Mouse (Mus musculus) pancreas, adult 10 weeks (tissue): ENCODE measurements around the gene Tuba8. TPM values are rescaled to one million over a fixed set of nuclear protein-coding genes. Genes with fewer than 3 reads are reported as not detected.

Experiments used
- polyA plus RNA-seq: library from polyadenylated mRNA; stranded (reverse); fragments of 350-450 nt; fragmentation: Illumina TruSeq; extraction: RNeasy Lipid Tissue Mini Kit (QIAGEN cat#74804); gene quantifications from one replicate; pipeline ENCODE4 v1.2.3, GENCODE M21; 2015; ENCODE audit warnings: low read depth, low replicate concordance; ENCODE audit not compliant: insufficient read depth

The Tuba8 gene
- polyA plus RNA-seq: 0.35 TPM

DNA sequence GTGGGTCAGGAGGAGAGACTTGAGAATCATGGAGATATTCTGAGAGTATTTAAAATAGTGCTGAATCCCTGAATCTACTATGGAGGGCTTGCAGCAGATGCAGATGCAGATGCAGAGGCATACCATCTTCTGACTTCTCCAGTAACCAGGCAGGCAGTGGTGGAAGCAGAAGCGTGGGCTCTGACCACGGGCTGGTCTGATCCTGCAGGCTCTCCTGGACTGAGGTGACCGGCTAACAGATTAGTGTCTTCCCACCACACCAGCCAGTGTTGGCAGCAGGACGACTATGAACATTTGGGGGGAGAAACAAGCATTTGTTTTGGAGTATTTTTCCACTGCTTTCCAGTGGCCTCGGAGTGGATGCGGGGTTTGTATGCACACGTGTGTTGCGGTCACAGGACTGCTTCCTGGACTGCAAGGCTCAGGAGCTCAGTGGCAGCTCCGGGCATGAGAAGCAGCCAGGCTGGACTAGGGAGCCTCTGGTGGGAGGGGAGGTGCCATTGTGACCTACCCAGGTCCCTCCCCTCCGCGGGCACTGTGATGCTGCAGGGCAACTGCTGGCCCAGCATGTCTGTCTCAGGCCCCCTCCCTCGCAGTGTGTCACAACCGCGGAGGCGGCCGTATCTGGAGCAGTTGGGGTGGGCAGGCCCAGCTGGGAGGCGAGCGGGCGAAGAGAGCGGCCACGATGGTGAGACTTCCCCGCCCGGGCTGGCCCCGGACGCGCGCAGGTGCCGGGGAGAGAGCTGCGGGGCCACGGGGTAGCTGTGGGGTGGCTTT, at the start of gene Tuba8:
Gene Tuba8 (plus strand): TSS at position 548 of the 777 bp plus-strand sequence.

DNA sequence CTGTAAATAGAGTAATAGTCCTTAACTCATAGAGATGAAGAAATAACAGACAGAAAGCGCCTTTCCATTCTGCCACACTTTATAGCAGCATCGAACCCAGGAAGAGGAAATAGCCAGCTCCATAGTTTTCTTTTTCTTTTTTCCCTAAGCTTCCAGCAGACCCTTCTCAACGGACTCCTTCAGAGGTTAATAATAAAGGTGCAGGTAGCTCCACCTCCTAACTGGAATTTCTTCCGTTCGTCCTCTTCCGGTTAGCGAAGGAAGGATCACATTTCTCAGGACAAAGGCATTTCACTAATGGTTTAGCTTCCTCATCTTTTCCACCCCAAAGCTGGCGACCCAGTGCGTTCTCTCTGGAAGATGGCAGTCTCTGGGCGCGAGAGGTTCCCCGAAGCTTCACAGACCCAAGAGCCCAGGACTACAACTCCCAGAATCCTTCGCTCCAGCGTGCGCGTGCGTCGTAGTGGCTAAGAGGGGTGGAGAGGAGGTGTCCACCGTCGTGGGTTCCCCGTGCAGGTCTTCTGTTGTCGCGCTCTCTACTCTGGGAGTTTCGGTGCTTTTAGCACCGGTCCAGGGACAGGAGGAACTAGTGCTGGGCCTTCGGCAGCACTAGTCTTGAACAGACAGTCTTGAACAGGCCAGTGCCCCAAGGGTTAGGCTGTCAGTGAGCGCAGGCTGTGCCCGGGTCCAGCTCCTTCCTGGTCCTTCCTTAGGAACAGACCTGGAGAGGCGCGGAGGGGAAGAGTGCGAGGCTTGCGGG, 26.9 kb upstream of the Tuba8 start, which contains the start of gene Pex26:
Gene Pex26 (plus strand): TSS at position 254 of the 760 bp plus-strand sequence.

DNA sequence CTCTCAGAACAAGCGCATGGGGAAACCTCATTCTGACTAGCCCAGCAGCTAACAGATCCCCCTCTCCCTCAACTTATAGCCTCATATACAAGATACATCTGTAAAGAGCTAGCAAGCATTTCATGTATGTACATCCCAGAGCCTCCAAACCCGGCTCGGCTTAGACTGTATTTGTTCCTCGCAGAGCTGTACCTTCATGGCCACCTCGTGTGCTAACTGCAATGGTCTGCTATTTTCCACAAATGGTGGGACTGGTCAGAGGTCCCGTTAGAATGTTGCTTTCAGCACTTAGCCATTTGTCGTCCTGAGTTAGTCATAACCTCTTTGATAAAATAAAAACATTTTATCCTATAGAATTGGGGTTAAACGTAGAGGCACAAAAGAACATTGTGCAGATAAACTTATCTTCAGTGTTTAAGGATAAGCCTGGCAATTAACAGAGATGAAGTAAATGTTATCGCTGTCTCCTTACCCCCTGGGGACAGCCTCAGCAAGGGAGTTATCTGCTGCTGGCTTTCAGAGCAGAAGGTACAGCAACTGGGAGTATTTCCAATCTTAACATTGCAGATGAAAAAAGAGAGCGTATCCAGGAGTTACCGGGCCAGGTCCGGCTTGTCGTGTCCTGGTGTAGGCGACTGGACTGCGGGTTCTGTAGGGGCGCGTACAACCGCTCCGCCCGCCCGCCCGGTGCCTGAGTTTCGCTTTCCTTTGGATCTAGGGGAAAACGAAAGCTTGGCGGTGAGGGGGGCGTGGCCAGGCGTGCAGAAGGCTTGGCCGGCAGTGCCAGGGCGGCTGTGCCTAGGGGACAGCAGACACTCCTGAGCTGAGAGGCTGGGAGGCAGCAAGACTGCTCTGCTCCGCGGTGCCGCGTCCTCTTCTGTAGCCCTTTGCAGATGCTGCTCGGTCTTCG, 34.9 kb downstream of the Tuba8 start, which contains the start of gene Usp18:
Gene Usp18 (plus strand): TSS at position 780 of the 910 bp plus-strand sequence.

Other genes starting within 250 kb of the Tuba8 start
- gene Mical3, start 79.7 kb upstream of the Tuba8 start, polyA plus RNA-seq: 5.4 TPM
- 3.8 TPM for gene Pex26, start 27.0 kb upstream of the Tuba8 start, polyA plus RNA-seq
- gene Usp18, start 35.2 kb downstream of the Tuba8 start, polyA plus RNA-seq: 2.0 TPM
- not detected for gene Slc6a13, start 89.5 kb downstream of the Tuba8 start, polyA plus RNA-seq
- not detected for gene Slc6a12, start 132.4 kb downstream of the Tuba8 start, polyA plus RNA-seq